ENCODE assay signal across 8 mouse cellular contexts in the genomic region with DNA sequence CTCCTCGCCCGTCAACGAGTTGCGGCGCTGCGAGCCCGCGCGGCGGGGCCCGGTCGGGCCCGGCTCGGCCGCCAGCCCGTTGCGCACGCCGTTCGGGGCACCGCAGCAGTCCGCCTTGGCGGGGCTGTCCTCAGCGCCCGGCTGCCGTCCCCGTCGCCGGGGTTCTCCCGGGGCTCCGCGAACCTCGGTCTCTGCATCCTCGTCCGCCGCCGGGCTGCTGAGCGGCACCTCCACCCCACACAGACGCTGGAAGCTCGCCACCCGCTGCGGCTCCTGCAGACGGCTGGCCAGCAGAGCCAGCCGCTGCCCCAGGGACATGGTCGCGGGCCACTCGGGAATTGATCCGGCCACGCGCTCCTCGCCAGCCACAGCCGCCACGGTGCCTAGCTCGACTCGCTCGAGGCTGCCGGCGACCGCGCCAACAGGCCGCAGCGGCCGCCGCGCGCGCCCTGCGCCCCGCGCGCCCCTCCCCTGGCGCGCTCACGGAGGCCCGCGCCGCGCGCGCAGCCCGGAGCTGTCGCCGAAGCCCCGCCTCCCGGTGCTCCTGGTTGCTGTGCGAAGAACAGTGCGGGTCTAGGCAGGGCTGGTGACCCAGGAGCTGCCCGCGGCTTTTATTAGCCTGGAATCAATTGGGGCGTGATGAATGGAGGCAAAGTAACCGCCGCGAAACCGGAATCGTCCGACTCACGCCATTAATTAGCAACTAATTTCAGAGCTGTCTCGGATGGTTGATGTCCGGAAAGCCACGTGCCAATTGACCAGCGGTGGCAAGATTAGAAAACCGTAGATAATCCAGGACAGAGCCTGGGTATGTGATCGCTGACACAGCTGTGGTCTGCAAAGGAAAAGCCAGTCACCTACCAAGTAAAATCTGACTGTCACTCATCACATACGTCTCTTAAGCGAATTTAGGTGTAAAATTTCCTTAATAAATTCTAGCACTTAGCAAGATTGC. TPM values are rescaled to one million over a fixed set of nuclear protein-coding genes. Genes with fewer than 3 reads are reported as not detected.
DNase-seq lines count a peak whose midpoint lies in the region; ATAC-seq lines count a peak whose summit lies in the region.

A gene (minus strand): TSS at position 484 of the 955 bp plus-strand sequence.

- H3K9ac ChIP-seq in intestine, embryonic 16.5 days (ENCODE audit: low read depth, low read length) = peak within 1 kb of the TSS; percentile 87

- peak within 1 kb of the TSS; percentile 96 for H3K4me2 ChIP-seq in intestine, embryonic 16.5 days (ENCODE audit: low read depth, low read length)

- H3K4me3 ChIP-seq in embryonic facial prominence, embryonic 10.5 days = peak within 1 kb of the TSS; percentile 88
- peak within 1 kb of the TSS; percentile 86 for H3K4me3 ChIP-seq in intestine, embryonic 16.5 days (ENCODE audit: low read length)

- WGBS in embryonic facial prominence, embryonic 10.5 days = under 1% methylated on average over 105 of the region's 105 CpGs
- under 1% methylated on average over 102 of the region's 105 CpGs for WGBS in intestine, embryonic 16.5 days

- H3K27me3 ChIP-seq in embryonic facial prominence, embryonic 10.5 days (replicated peaks; ENCODE audit: low read depth, poor library complexity, severe bottlenecking) = peaks cover 38% of the 10 kb centered on the region
- no peaks in the 10 kb centered on the region for H3K27me3 ChIP-seq in intestine, embryonic 16.5 days (replicated peaks; ENCODE audit: control insufficient read depth, insufficient read depth, low read length)

- H3K27ac ChIP-seq in embryonic facial prominence, embryonic 10.5 days (replicated peaks) = peak within 1 kb of the TSS; percentile 90
- peak within 1 kb of the TSS; percentile 68 for H3K27ac ChIP-seq in intestine, embryonic 16.5 days (ENCODE audit: low read length)

- peak; percentile 92 for ATAC-seq in intestine, embryonic 16.5 days

- peaks cover 25% of the 10 kb centered on the region for H3K4me1 ChIP-seq in embryonic facial prominence, embryonic 10.5 days
- peaks cover 16% of the 10 kb centered on the region for H3K4me1 ChIP-seq in intestine, embryonic 16.5 days (ENCODE audit: control insufficient read depth, insufficient read depth, low read length)

- no peaks in the 10 kb centered on the region for H3K9me3 ChIP-seq in embryonic facial prominence, embryonic 10.5 days
- H3K9me3 ChIP-seq in intestine, embryonic 16.5 days (ENCODE audit: control insufficient read depth, low read length) = no peaks in the 10 kb centered on the region

- no peaks in the 10 kb centered on the region for H3K36me3 ChIP-seq in embryonic facial prominence, embryonic 10.5 days (replicated peaks)
- no peaks in the 10 kb centered on the region for H3K36me3 ChIP-seq in intestine, embryonic 16.5 days (ENCODE audit: control insufficient read depth, insufficient read depth, low read length)

- intact Hi-C loops in left cerebral cortex, postnatal 25 days (cut with DNase I) = loop anchor here (2.0 kb wide), 1 partner anchor 67 kb away; a partner anchor contains a TSS

- peak; percentile 81 for DNase-seq in adrenal gland, adult 8-10 months
- DNase-seq in embryonic facial prominence, embryonic 10.5 days (ENCODE audit: low spot score) = peak; percentile 90
- DNase-seq in gonadal fat pad, adult 2 months (ENCODE audit: low read depth) = no peak
- DNase-seq in left cerebral cortex, postnatal 25 days (ENCODE audit: low spot score in 2 of 2) = peak; percentile 81 to 82
- DNase-seq in mesoderm, embryonic 11.5 days (ENCODE audit: low read depth, low spot score) = peak; percentile 92
- DNase-seq in right cerebral cortex, postnatal 36 days (ENCODE audit: low spot score in 2 of 2) = peak; percentile 58 to 68
- DNase-seq in urinary bladder, postnatal 4 days (ENCODE audit: low spot score in 2 of 2) = peak; percentile 75 to 80

RNA-seq across cellular contexts. Expression of the gene that starts here (rescaled TPM):
- 100 to 1,000 TPM; 155 to 228 (median 174) TPM for total RNA-seq in adrenal gland, adult 8-10 months (2022)
- 6.0 and 6.5 TPM in 2 replicates for polyA plus RNA-seq in embryonic facial prominence, embryonic 10.5 days (2016; fragmentation: Nextera tagmentation; extraction: Ambion mirVana)
- 167 and 205 TPM in 2 replicates for polyA plus RNA-seq in gonadal fat pad, adult 2 months (2012; rRNA removed)
- polyA plus RNA-seq in intestine, embryonic 16.5 days (2015; fragmentation: Nextera tagmentation; extraction: Ambion mirVana) = 9.6 and 12.6 TPM in 2 replicates
- 10 to 100 TPM; 30.2 to 31.4 TPM for total RNA-seq in left cerebral cortex, postnatal 25 days (2021)

Comparison
In these comparisons a context has a peak if more than half of its experiments do, and no peak if none do; other contexts are left out.
1. RNA of the gene that starts here (total RNA-seq): 155 to 228 TPM in adrenal gland, adult 8-10 months; 30.2 to 31.4 TPM in left cerebral cortex, postnatal 25 days; every median in the first group is over 4 times any median in the second.
2. RNA of the gene that starts here (polyA plus RNA-seq): 167 to 205 TPM in gonadal fat pad, adult 2 months; 9.6 to 12.6 TPM in intestine, embryonic 16.5 days and 6.0 to 6.5 TPM in embryonic facial prominence, embryonic 10.5 days; every median in the first group is over 10 times any median in the second.